Mouse (Mus musculus) lung, postnatal 0 days (tissue): ENCODE measurements around the gene Elavl2.

Experiments
- CTCF ChIP-seq: IDR thresholded peaks from 2 replicates; pipeline ENCODE4 v1.5.1; 2016; ENCODE audit warnings: antibody characterized with exemption, mild to moderate bottlenecking
- EP300 ChIP-seq: IDR thresholded peaks from 2 replicates; pipeline ENCODE4 v1.6.1; 2016; ENCODE audit warnings: antibody characterized with exemption, mild to moderate bottlenecking, control low read depth

DNA sequence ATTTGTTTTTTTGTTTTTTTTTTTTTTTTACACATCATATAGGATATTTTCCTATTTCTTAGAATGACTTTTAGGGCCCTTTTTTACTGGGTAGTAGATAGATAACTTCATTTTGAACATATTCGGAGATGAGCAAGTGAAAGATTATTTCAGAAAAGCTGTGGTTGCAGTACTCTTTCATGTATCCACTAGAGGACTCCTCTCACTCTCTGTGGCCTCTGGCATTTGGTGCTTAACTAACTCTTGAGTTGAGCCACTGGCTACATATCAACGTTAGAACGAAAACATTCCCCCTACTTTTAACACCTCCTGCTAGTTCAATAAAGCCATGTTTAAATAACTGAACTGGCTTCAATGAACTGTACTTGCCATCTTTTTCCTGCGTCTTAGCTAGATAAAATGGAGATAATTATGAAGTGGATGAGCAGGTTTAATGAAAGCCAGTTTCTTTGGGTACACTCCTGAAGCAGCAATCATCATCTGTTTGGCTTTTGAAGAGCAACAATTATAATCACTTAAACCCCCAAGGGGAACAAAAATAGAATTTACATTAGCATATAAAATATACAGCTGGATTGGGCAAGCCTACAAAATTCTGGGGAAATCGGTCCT lies 8.5 kb downstream of the Elavl2 start:
- TF ChIP-seq CTCF (no peak), EP300 (no peak)
